Mouse (Mus musculus): ENCODE data around the gene Magel2.

- TF ChIP-seq EP300 (IDR thresholded peaks at IDR 0.05; ENCODE audit: insufficient read depth, low read depth, low read length): no peak
- TF ChIP-seq POLR2A (IDR thresholded peaks at IDR 0.05; ENCODE audit: insufficient read depth, low read length): no peak
Observed at GRCm38 (mm10) chr7:62345411-62345810, 31.4 kb upstream of the Magel2 start.
